Mouse (Mus musculus) gastrocnemius, adult 2 months (tissue): ENCODE results near the gene Med27. TPM values are rescaled to one million over a fixed set of nuclear protein-coding genes. Genes with fewer than 3 reads are reported as not detected.

Experiments used
- DNase-seq: peaks from one replicate; pipeline ENCODE4 v3.0.0; 2022
- H3K27ac ChIP-seq: fragments of 200-600 bp; 2 replicates; pipeline ENCODE4 v1.8.1; 2022; ENCODE audit warnings: mild to moderate bottlenecking
- H3K4me3 ChIP-seq: fragments of 200-600 bp; 2 replicates; pipeline ENCODE4 v1.8.1; 2022; ENCODE audit warnings: mild to moderate bottlenecking, moderate library complexity
- CTCF ChIP-seq: fragments of 200-600 bp; IDR thresholded peaks from 2 replicates; pipeline ENCODE4 v1.8.1; 2022; ENCODE audit warnings: antibody characterized with exemption, mild to moderate bottlenecking, moderate library complexity
- intact Hi-C: fragments of 180-260 bp; cut with DNase I; formaldehyde crosslinking; loops from one replicate; pipeline ENCODE4 v1.15.1; 2025
- total RNA-seq, 2 experiments: library from RNA; stranded (reverse); gene quantifications; 2 replicates each; pipeline ENCODE4 v1.2.3; 2021

Med27 gene
- total RNA-seq, 2 experiments from 2014 or later, result 12.3 to 16.9 TPM

- no peak for DNase-seq
- TF ChIP-seq CTCF, result no peak
These were observed 148.7 kb downstream of the Med27 start for GRCm38 (mm10) chr2:29495271-29495670.

GRCm38 (mm10) chr2:29500601-29501350 is 154.2 kb downstream of the Med27 start:
- DNase-seq, result no peak
- intact Hi-C loops, result no loop called here
- Histone ChIP-seq H3K27ac (no peak overlapping the region), H3K4me3 (no peak overlapping the region)
- no peak for TF ChIP-seq CTCF

More at GRCm38 (mm10) chr2:29495271-29495670, 148.7 kb downstream of the Med27 start:
- H3K4me3 ChIP-seq, result no peak overlapping the region
- H3K27ac ChIP-seq, result no peak overlapping the region
- intact Hi-C loops, result no loop called here

- H3K4me3 ChIP-seq, result no peak overlapping the region
- intact Hi-C loops, result no loop called here
- no peak overlapping the region for H3K27ac ChIP-seq
- no peak for TF ChIP-seq CTCF
- no peak for DNase-seq
These were observed 154.8 kb downstream of the Med27 start for GRCm38 (mm10) chr2:29501381-29501780.

GRCm38 (mm10) chr2:29504848-29505247 is 158.2 kb downstream of the Med27 start:
- intact Hi-C loops, result no loop called here

GRCm38 (mm10) chr2:29506411-29506810 is 159.8 kb downstream of the Med27 start:
- no peak for DNase-seq
- Histone ChIP-seq H3K4me3 (no peak overlapping the region), H3K27ac (no peak overlapping the region)
- intact Hi-C loops, result no loop called here
- no peak for TF ChIP-seq CTCF

More at GRCm38 (mm10) chr2:29504848-29505247, 158.2 kb downstream of the Med27 start:
- Histone ChIP-seq H3K27ac (no peak overlapping the region), H3K4me3 (no peak overlapping the region)
- no peak for TF ChIP-seq CTCF
- no peak for DNase-seq

- TF ChIP-seq CTCF, result no peak
- Histone ChIP-seq H3K4me3 (no peak overlapping the region), H3K27ac (no peak overlapping the region)
- no peak for DNase-seq
- intact Hi-C loops, result no loop called here
These were observed 166.5 kb downstream of the Med27 start for GRCm38 (mm10) chr2:29513131-29513530.

GRCm38 (mm10) chr2:29514836-29515235 is 168.2 kb downstream of the Med27 start:
- intact Hi-C loops, result no loop called here
- H3K27ac ChIP-seq, result no peak overlapping the region
- no peak for TF ChIP-seq CTCF
- no peak for DNase-seq
- H3K4me3 ChIP-seq, result no peak overlapping the region

- intact Hi-C loops, result no loop called here
- no peak overlapping the region for H3K4me3 ChIP-seq
- peak; percentile 6; the same call in 1 of the 2 replicates for TF ChIP-seq CTCF
- DNase-seq, result peak; percentile 88
- peak overlapping the region; percentile 48; the same call in 1 of the 2 replicates for H3K27ac ChIP-seq
These were observed 169.3 kb downstream of the Med27 start for GRCm38 (mm10) chr2:29515831-29516447.

- Histone ChIP-seq H3K27ac (no peak overlapping the region), H3K4me3 (no peak overlapping the region)
- no peak for DNase-seq
- intact Hi-C loops, result no loop called here
- no peak for TF ChIP-seq CTCF
These were observed 170.1 kb downstream of the Med27 start for GRCm38 (mm10) chr2:29516621-29517170.

- intact Hi-C loops, result no loop called here
- TF ChIP-seq CTCF, result no peak
- no peak for DNase-seq
These were observed 172.8 kb downstream of the Med27 start for GRCm38 (mm10) chr2:29519402-29519801.

GRCm38 (mm10) chr2:29520206-29520605 is 173.6 kb downstream of the Med27 start:
- no peak overlapping the region for H3K4me3 ChIP-seq
- no peak for TF ChIP-seq CTCF
- no peak overlapping the region for H3K27ac ChIP-seq
- intact Hi-C loops, result no loop called here
- DNase-seq, result no peak

More at GRCm38 (mm10) chr2:29519402-29519801, 172.8 kb downstream of the Med27 start:
- Histone ChIP-seq H3K27ac (no peak overlapping the region), H3K4me3 (no peak overlapping the region)

- no peak for DNase-seq
- intact Hi-C loops, result no loop called here
- no peak overlapping the region for H3K27ac ChIP-seq
- H3K4me3 ChIP-seq, result no peak overlapping the region
- TF ChIP-seq CTCF, result no peak
These were observed 174.9 kb downstream of the Med27 start for GRCm38 (mm10) chr2:29521486-29521885.
